Mouse (Mus musculus) limb, embryonic 11.5 days (tissue): ENCODE measurements around the gene Atp8a2. TPM values are rescaled to one million over a fixed set of nuclear protein-coding genes. Genes with fewer than 3 reads are reported as not detected.
A peak's percentile ranks its signal among the peaks of the same experiment; 100 is the strongest.

Experiments used
- ATAC-seq: fragments of 200-750 bp; cut with Nextera tagmentation; 2 replicates; pipeline ENCODE4 v1.8.0; 2017; ENCODE audit warnings: low read depth; ENCODE audit not compliant: insufficient number of reproducible peaks, low FRiP score, low TSS enrichment
- DNase-seq: peaks from one replicate; pipeline ENCODE4 v3.0.0-alpha.2; 2015; ENCODE audit warnings: low spot score
- H3K27ac ChIP-seq: fragments of 300-500 bp; sonication (generic); replicated peaks from 2 replicates; pipeline ENCODE4 v1.5.1; 2014; ENCODE audit warnings: low read depth, mild to moderate bottlenecking, low read length
- H3K27me3 ChIP-seq: fragments of 300-500 bp; sonication (generic); 2 replicates; pipeline ENCODE4 v1.6.1; 2014; ENCODE audit warnings: mild to moderate bottlenecking, low read length, mixed read lengths; ENCODE audit not compliant: control insufficient read depth, insufficient read depth
- H3K36me3 ChIP-seq: fragments of 300-500 bp; sonication (generic); 2 replicates; pipeline ENCODE4 v1.6.1; 2014; ENCODE audit warnings: mild to moderate bottlenecking, low read length, moderate library complexity, mixed read lengths; ENCODE audit not compliant: control insufficient read depth, insufficient read depth
- H3K4me1 ChIP-seq: fragments of 300-500 bp; sonication (generic); 2 replicates; pipeline ENCODE4 v1.6.1; 2014; ENCODE audit warnings: low read length, mixed read lengths; ENCODE audit not compliant: control insufficient read depth, insufficient read depth
- H3K4me2 ChIP-seq: fragments of 300-500 bp; sonication (generic); 2 replicates; pipeline ENCODE4 v1.6.1; 2014; ENCODE audit warnings: low read depth, mild to moderate bottlenecking, moderate library complexity; ENCODE audit not compliant: severe bottlenecking
- H3K4me3 ChIP-seq: fragments of 300-500 bp; sonication (generic); 2 replicates; pipeline ENCODE4 v1.5.1; 2014; ENCODE audit warnings: low read depth, low read length
- H3K9ac ChIP-seq: fragments of 300-500 bp; sonication (generic); 2 replicates; pipeline ENCODE4 v1.6.1; 2014; ENCODE audit warnings: mild to moderate bottlenecking, low read length
- H3K9me3 ChIP-seq: fragments of 300-500 bp; sonication (generic); 2 replicates; pipeline ENCODE4 v1.6.1; 2016; ENCODE audit warnings: low read length; ENCODE audit not compliant: control insufficient read depth
- WGBS: fragments of 180-500 bp; shearing (Covaris S2); extraction: QIAGEN DNeasy Blood & Tissue Kit; methylation state at CpG from one replicate; pipeline ENCODE4 v1.1.7; 2014; 5-methylcytosine and 5-hydroxymethylcytosine counted together
- polyA plus RNA-seq: library from polyadenylated mRNA; unstranded; fragments of >200 nt; fragmentation: Nextera tagmentation; extraction: Ambion mirVana; gene quantifications from 2 replicates; pipeline ENCODE4 v1.2.1, GENCODE M21; 2014

The Atp8a2 gene
- polyA plus RNA-seq, 1 experiment from 2014 or later = 2.7 TPM

GRCm38 (mm10) chr14:59809790-59810189 is 387.2 kb downstream of the Atp8a2 start:
- Histone ChIP-seq H3K9me3 (no peaks in the 10 kb centered on the region), H3K36me3 (no peaks in the 10 kb centered on the region), H3K4me1 (peaks cover 21% of the 10 kb centered on the region), H3K27ac (no peak overlapping the region), H3K4me2 (no peak overlapping the region), H3K4me3 (no peak overlapping the region), H3K27me3 (no peaks in the 10 kb centered on the region), H3K9ac (no peak overlapping the region)
- WGBS = 24% methylated on average over 4 of the region's 4 CpGs
- DNase-seq = peak; percentile 41
- ATAC-seq = peak; percentile 63

- no peak for DNase-seq
- WGBS = 53% methylated on average over 7 of the region's 7 CpGs
- H3K36me3 ChIP-seq = no peaks in the 10 kb centered on the region
Observed at GRCm38 (mm10) chr14:59807528-59808300, 389.3 kb downstream of the Atp8a2 start.

GRCm38 (mm10) chr14:59806910-59807309 is 390.1 kb downstream of the Atp8a2 start:
- Histone ChIP-seq H3K4me2 (no peak overlapping the region; the same call in 1 of the 2 replicates), H3K36me3 (no peaks in the 10 kb centered on the region), H3K4me3 (no peak overlapping the region), H3K9me3 (no peaks in the 10 kb centered on the region), H3K27ac (peak overlapping the region; percentile 47; the same call in 1 of the 2 replicates), H3K9ac (no peak overlapping the region), H3K4me1 (peaks cover 21% of the 10 kb centered on the region), H3K27me3 (no peaks in the 10 kb centered on the region)
- DNase-seq (no peak), ATAC-seq (no peak)
- WGBS = 19% methylated on average over 4 of the region's 4 CpGs

More at GRCm38 (mm10) chr14:59807528-59808300, 389.3 kb downstream of the Atp8a2 start:
- no peaks in the 10 kb centered on the region for H3K9me3 ChIP-seq
- peaks cover 18% of the 10 kb centered on the region for H3K4me1 ChIP-seq
- ATAC-seq = no peak
- H3K9ac ChIP-seq = no peak overlapping the region
- no peak overlapping the region for H3K4me3 ChIP-seq
- no peak overlapping the region; the same call in 1 of the 2 replicates for H3K4me2 ChIP-seq
- H3K27ac ChIP-seq = no peak overlapping the region
- H3K27me3 ChIP-seq = no peaks in the 10 kb centered on the region

- Histone ChIP-seq H3K27ac (0 out of 2 replicates have a peak overlapping the region, but pooled peaks have one; percentile 23), H3K4me3 (no peak overlapping the region), H3K36me3 (no peaks in the 10 kb centered on the region), H3K27me3 (no peaks in the 10 kb centered on the region), H3K4me1 (peaks cover 21% of the 10 kb centered on the region), H3K4me2 (no peak overlapping the region), H3K9ac (no peak overlapping the region), H3K9me3 (no peaks in the 10 kb centered on the region)
- DNase-seq = peak; percentile 53
- WGBS = 8% methylated on average over 4 of the region's 4 CpGs
- no peak for ATAC-seq
Observed at GRCm38 (mm10) chr14:59806159-59806558, 390.8 kb downstream of the Atp8a2 start.

- H3K4me1 ChIP-seq = peaks cover 21% of the 10 kb centered on the region
- no peak overlapping the region for H3K4me2 ChIP-seq
- WGBS = 40% methylated on average over 7 of the region's 7 CpGs
- no peak overlapping the region for H3K9ac ChIP-seq
- H3K27ac ChIP-seq = 0 out of 2 replicates have a peak overlapping the region, but pooled peaks have one; percentile 23
- H3K9me3 ChIP-seq = no peaks in the 10 kb centered on the region
- DNase-seq = no peak
- H3K27me3 ChIP-seq = no peaks in the 10 kb centered on the region
- no peaks in the 10 kb centered on the region for H3K36me3 ChIP-seq
- no peak overlapping the region for H3K4me3 ChIP-seq
- no peak for ATAC-seq
Observed at GRCm38 (mm10) chr14:59805683-59806082, 391.3 kb downstream of the Atp8a2 start.

- no peak for ATAC-seq
- WGBS = 47% methylated on average over 8 of the region's 8 CpGs
Observed at GRCm38 (mm10) chr14:59801961-59802599, 394.9 kb downstream of the Atp8a2 start.

GRCm38 (mm10) chr14:59799511-59799910 is 397.5 kb downstream of the Atp8a2 start:
- DNase-seq = no peak
- Histone ChIP-seq H3K4me1 (peaks cover 3% of the 10 kb centered on the region; the same call in 1 of the 2 replicates), H3K4me3 (no peak overlapping the region), H3K4me2 (no peak overlapping the region), H3K36me3 (no peaks in the 10 kb centered on the region), H3K27ac (no peak overlapping the region), H3K9me3 (no peaks in the 10 kb centered on the region), H3K9ac (no peak overlapping the region), H3K27me3 (no peaks in the 10 kb centered on the region)
- ATAC-seq = no peak
- WGBS = 91% methylated on average over 3 of the region's 3 CpGs

More at GRCm38 (mm10) chr14:59801961-59802599, 394.9 kb downstream of the Atp8a2 start:
- Histone ChIP-seq H3K36me3 (no peaks in the 10 kb centered on the region), H3K9ac (no peak overlapping the region), H3K4me2 (no peak overlapping the region), H3K27me3 (no peaks in the 10 kb centered on the region), H3K4me3 (no peak overlapping the region), H3K4me1 (peaks cover 13% of the 10 kb centered on the region), H3K27ac (no peak overlapping the region; the same call in 1 of the 2 replicates), H3K9me3 (no peaks in the 10 kb centered on the region)
- DNase-seq = peak; percentile 36

- ATAC-seq (no peak), DNase-seq (no peak)
- H3K4me3 ChIP-seq = no peak overlapping the region
- no peaks in the 10 kb centered on the region for H3K9me3 ChIP-seq
- H3K9ac ChIP-seq = no peak overlapping the region
- 69% methylated on average over 10 of the region's 10 CpGs for WGBS
- no peak overlapping the region for H3K27ac ChIP-seq
- H3K4me2 ChIP-seq = no peak overlapping the region
- H3K36me3 ChIP-seq = no peaks in the 10 kb centered on the region
- H3K27me3 ChIP-seq = no peaks in the 10 kb centered on the region
- H3K4me1 ChIP-seq = no peaks in the 10 kb centered on the region; the same call in 1 of the 2 replicates
Observed at GRCm38 (mm10) chr14:59793841-59794240, 403.1 kb downstream of the Atp8a2 start.
